Mouse (Mus musculus): ENCODE results near the gene Rnf207.

DNA sequence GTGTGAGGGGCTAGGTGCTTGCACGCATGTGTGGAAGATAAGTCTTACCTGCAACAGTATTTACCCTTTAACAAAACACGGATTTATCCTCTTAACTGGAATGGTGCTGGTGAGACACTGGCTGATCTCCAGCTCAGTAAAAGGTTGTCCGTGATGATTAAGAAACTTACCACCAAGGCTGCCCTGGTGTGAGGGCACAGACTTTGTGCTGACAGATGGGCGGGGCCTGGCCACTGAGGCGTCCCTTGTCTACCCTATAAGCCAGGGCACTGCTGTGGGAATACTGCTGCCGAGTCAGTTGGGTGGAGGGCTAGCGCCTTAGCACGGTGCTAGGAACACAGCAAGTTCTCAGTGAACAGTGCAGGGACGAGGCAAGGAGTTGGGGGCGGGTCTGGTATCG is 16.8 kb downstream of the Rnf207 start:
- no peak for TF ChIP-seq CTCF (IDR thresholded peaks at IDR 0.05; ENCODE audit: control insufficient read depth, insufficient read depth, insufficient replicate concordance, low read depth, low read length)
- TF ChIP-seq POLR2A (IDR thresholded peaks at IDR 0.05; ENCODE audit: control insufficient read depth, low read depth, low read length), result no peak
